Mouse (Mus musculus) CH12.LX (cell line): ENCODE data around the gene Olfr1287. TPM values are rescaled to one million over a fixed set of nuclear protein-coding genes. Genes with fewer than 3 reads are reported as not detected.

Experiments
- DNase-seq: peaks from one replicate; pipeline ENCODE4 v3.0.0-alpha.2; 2013; ENCODE audit errors: extremely low read depth
- H3K27ac ChIP-seq: 2 replicates; pipeline ENCODE4 v1.5.1; 2012; ENCODE audit warnings: low read depth, mild to moderate bottlenecking, control low read depth, moderate library complexity; ENCODE audit not compliant: insufficient read depth
- H3K27me3 ChIP-seq: replicated peaks from 2 replicates; pipeline ENCODE3; 2012; ENCODE audit warnings: inconsistent platforms
- H3K36me3 ChIP-seq, 2 experiments: replicated peaks in 1 of 2; 2 replicates each; pipeline versions ENCODE3 to v1.6.1; 2012; ENCODE audit warnings: inconsistent platforms in 1 of 2, low read length in 1 of 2, mild to moderate bottlenecking in 1 of 2, mixed read lengths in 1 of 2, moderate library complexity in 1 of 2; ENCODE audit not compliant: control insufficient read depth in 1 of 2, insufficient read depth in 1 of 2
- H3K4me1 ChIP-seq, 2 experiments: 2 replicates each; pipeline ENCODE4 v1.6.1; 2012; ENCODE audit warnings: inconsistent platforms in 1 of 2, moderate library complexity in 1 of 2; ENCODE audit not compliant: insufficient read depth in 2 of 2, control insufficient read depth in 1 of 2
- H3K4me2 ChIP-seq: 2 replicates; pipeline ENCODE4 v1.6.1; 2012; ENCODE audit warnings: low read depth, mild to moderate bottlenecking, control low read depth; ENCODE audit not compliant: poor library complexity, insufficient read depth, severe bottlenecking
- H3K4me3 ChIP-seq, 3 experiments: fragments of 150-350 bp in 1 of 3; sonication (generic) in 1 of 3; replicated peaks in 1 of 3; 2 replicates each; pipeline versions ENCODE3 to v1.5.1; 2011 to 2012; ENCODE audit warnings: low read depth in 2 of 3, low read length in 2 of 3, mild to moderate bottlenecking in 2 of 3, moderate library complexity in 2 of 3, control low read depth in 1 of 3, improper control_type of control experiment in 1 of 3, inconsistent platforms in 1 of 3, mixed read lengths in 1 of 3; ENCODE audit not compliant: poor library complexity in 1 of 3
- H3K79me2 ChIP-seq: replicated peaks from 2 replicates; pipeline ENCODE4 v1.6.1; 2012; ENCODE audit warnings: mild to moderate bottlenecking, moderate library complexity; ENCODE audit not compliant: control insufficient read depth, poor library complexity, insufficient read depth, severe bottlenecking; ENCODE audit errors: extremely low read depth
- H3K9ac ChIP-seq: 2 replicates; pipeline ENCODE4 v1.6.1; 2012; ENCODE audit warnings: low read depth, mild to moderate bottlenecking, control low read depth, moderate library complexity; ENCODE audit not compliant: insufficient read depth
- H3K9me3 ChIP-seq: replicated peaks from 2 replicates; pipeline ENCODE3; 2012; ENCODE audit warnings: low read length, inconsistent platforms, mixed read lengths
- CHD1 ChIP-seq: IDR thresholded peaks from 2 replicates; pipeline ENCODE4 v1.6.1; 2012; ENCODE audit warnings: low read depth, low read length, improper control_type of control experiment, inconsistent platforms
- CTCF ChIP-seq, 2 experiments: IDR thresholded peaks in 1 of 2; conservative IDR thresholded peaks in 1 of 2; 2 replicates each; pipeline ENCODE4 v1.5.1; 2011 to 2012; ENCODE audit warnings: low read depth in 2 of 2, low read length in 2 of 2, improper control_type of control experiment in 1 of 2, inconsistent platforms in 1 of 2, mild to moderate bottlenecking in 1 of 2, moderate library complexity in 1 of 2
- E2F4 ChIP-seq: IDR thresholded peaks from 2 replicates; pipeline ENCODE4 v1.6.1; 2011; ENCODE audit warnings: low read depth, low read length, improper control_type of control experiment; ENCODE audit not compliant: insufficient replicate concordance
- ELF1 ChIP-seq: IDR thresholded peaks from 2 replicates; pipeline ENCODE4 v1.6.1; 2014; ENCODE audit warnings: low read depth, mild to moderate bottlenecking, inconsistent platforms, low read length, improper control_type of control experiment
- GABPA ChIP-seq: IDR thresholded peaks from 2 replicates; pipeline ENCODE4 v1.6.1; 2012; ENCODE audit warnings: low read depth, low read length, improper control_type of control experiment, inconsistent platforms; ENCODE audit not compliant: insufficient replicate concordance
- HCFC1 ChIP-seq: IDR thresholded peaks from 2 replicates; pipeline ENCODE4 v1.6.1; 2012; ENCODE audit warnings: low read depth, mild to moderate bottlenecking, inconsistent platforms, low read length, improper control_type of control experiment
- IRF4 ChIP-seq: IDR thresholded peaks from 2 replicates; pipeline ENCODE4 v1.6.1; 2014; ENCODE audit warnings: low read depth, mild to moderate bottlenecking, inconsistent platforms, low read length, improper control_type of control experiment
- JUN ChIP-seq: IDR thresholded peaks from 2 replicates; pipeline ENCODE4 v1.6.1; 2011; ENCODE audit warnings: low read depth, mild to moderate bottlenecking, low read length, improper control_type of control experiment, moderate library complexity; ENCODE audit not compliant: insufficient read depth
- KAT2A ChIP-seq: IDR thresholded peaks from 2 replicates; pipeline ENCODE4 v1.6.1; 2012; ENCODE audit warnings: low read length, improper control_type of control experiment, inconsistent platforms; ENCODE audit not compliant: insufficient replicate concordance
- MAX ChIP-seq: IDR thresholded peaks from 2 replicates; pipeline ENCODE4 v1.6.1; 2011; ENCODE audit warnings: low read length, improper control_type of control experiment
- MAZ ChIP-seq: IDR thresholded peaks from 2 replicates; pipeline ENCODE4 v1.6.1; 2012; ENCODE audit warnings: low read depth, mild to moderate bottlenecking, inconsistent platforms, low read length, improper control_type of control experiment, moderate library complexity
- MXI1 ChIP-seq: IDR thresholded peaks from 2 replicates; pipeline ENCODE4 v1.6.1; 2011; ENCODE audit warnings: mild to moderate bottlenecking, low read depth, low read length, improper control_type of control experiment
- MYC ChIP-seq: IDR thresholded peaks from 2 replicates; pipeline ENCODE4 v1.6.1; 2011; ENCODE audit warnings: low read depth, mild to moderate bottlenecking, improper control_type of control experiment, low read length
- NELFE ChIP-seq: IDR thresholded peaks from 2 replicates; pipeline ENCODE4 v1.6.1; 2011; ENCODE audit warnings: low read depth, low read length, improper control_type of control experiment
- PAX5 ChIP-seq: IDR thresholded peaks from 2 replicates; pipeline ENCODE4 v1.6.1; 2012; ENCODE audit warnings: low read length, inconsistent platforms, mixed read lengths
- POLR2AphosphoS2 ChIP-seq: IDR thresholded peaks from 2 replicates; pipeline ENCODE4 v1.6.1; 2011; ENCODE audit warnings: low read depth, low read length, improper control_type of control experiment
- RAD21 ChIP-seq: IDR thresholded peaks from 2 replicates; pipeline ENCODE4 v1.6.1; 2011; ENCODE audit warnings: low read depth, mild to moderate bottlenecking, low read length, improper control_type of control experiment, moderate library complexity
- TCF12 ChIP-seq: IDR thresholded peaks from 2 replicates; pipeline ENCODE4 v1.6.1; 2014; ENCODE audit warnings: low read depth, mild to moderate bottlenecking, inconsistent platforms, low read length, improper control_type of control experiment
- UBTF ChIP-seq: IDR thresholded peaks from 2 replicates; pipeline ENCODE4 v1.6.1; 2012; ENCODE audit warnings: low read depth, mild to moderate bottlenecking, inconsistent platforms, low read length, improper control_type of control experiment, moderate library complexity
- USF1 ChIP-seq: IDR thresholded peaks from 2 replicates; pipeline ENCODE4 v1.6.1; 2014; ENCODE audit warnings: low read depth, mild to moderate bottlenecking, inconsistent platforms, low read length, improper control_type of control experiment
- ZC3H11A ChIP-seq: IDR thresholded peaks from 2 replicates; pipeline ENCODE4 v1.6.1; 2012; ENCODE audit warnings: low read depth, mild to moderate bottlenecking, inconsistent platforms, low read length, improper control_type of control experiment
- ZMIZ1 ChIP-seq: IDR thresholded peaks from 2 replicates; pipeline ENCODE4 v1.6.1; 2012; ENCODE audit warnings: low read depth, mild to moderate bottlenecking, inconsistent platforms, low read length, improper control_type of control experiment
- ZNF384 ChIP-seq: IDR thresholded peaks from 2 replicates; pipeline ENCODE4 v1.6.1; 2012; ENCODE audit warnings: low read depth, low read length, improper control_type of control experiment, inconsistent platforms
- dilution Hi-C: fragments of 300-500 bp; cut with MboI; formaldehyde crosslinking; loops from 2 replicates; pipeline ENCODE4 v1.14.3; 2020; ENCODE audit warnings: low sequenced_read_pairs; ENCODE audit not compliant: extremely low pct_unique_long_range_greater_than_20kb, extremely low pct_ligation_motif_present
- in situ Hi-C: fragments of 300-500 bp; cut with MboI; formaldehyde crosslinking; loops from 3 replicates; pipeline ENCODE4 v1.14.3; 2019; ENCODE audit warnings: low sequenced_read_pairs, low pct_ligation_motif_present, low pct_unique_long_range_greater_than_20kb, mixed read lengths
- polyA plus RNA-seq: library from polyadenylated mRNA; unstranded; fragments of >175 nt; gene quantifications from 2 replicates; pipeline ENCODE4 v1.2.1, GENCODE M21; 2012; ENCODE audit warnings: low read depth; ENCODE audit not compliant: insufficient read length
- total RNA-seq, 2 experiments: library from RNA; depleted of rRNA; stranded (reverse); fragments of 300-350 nt in 1 of 2; fragments of >200 nt in 1 of 2; gene quantifications; 2 replicates each; pipeline ENCODE4 v1.2.3; 2012 to 2014

Olfr1287 gene
- total and polyA plus RNA-seq, 3 experiments: not detected

GRCm38 (mm10) chr2:111493729-111494128 lies 44.8 kb downstream of the Olfr1287 start, which contains the start of gene Olfr1290:
Gene Olfr1290, minus strand, starts transcription at chr2:111493829.
- H3K36me3 ChIP-seq: no peaks in the 10 kb centered on the region
- H3K27ac ChIP-seq: no peak within 1 kb of the TSS
- in situ Hi-C loops: no loop called here
- peaks cover 9% of the 10 kb centered on the region for H3K9me3 ChIP-seq
- DNase-seq: no peak
- H3K4me2 ChIP-seq: no peak within 1 kb of the TSS
- TF ChIP-seq E2F4 (no peak), IRF4 (no peak), ZC3H11A (no peak), MYC (no peak), RAD21 (no peak), ZMIZ1 (no peak), JUN (no peak), POLR2AphosphoS2 (no peak), USF1 (no peak), PAX5 (no peak), MXI1 (no peak), MAX (no peak), ELF1 (no peak), HCFC1 (no peak), MAZ (no peak)
- no peaks in the 10 kb centered on the region for H3K79me2 ChIP-seq
- no peaks in the 10 kb centered on the region for H3K27me3 ChIP-seq
- no peaks in the 10 kb centered on the region for H3K4me1 ChIP-seq
- H3K9ac ChIP-seq: no peak within 1 kb of the TSS
- dilution Hi-C loops: no loop called here
- no peak within 1 kb of the TSS for H3K4me3 ChIP-seq

DNA sequence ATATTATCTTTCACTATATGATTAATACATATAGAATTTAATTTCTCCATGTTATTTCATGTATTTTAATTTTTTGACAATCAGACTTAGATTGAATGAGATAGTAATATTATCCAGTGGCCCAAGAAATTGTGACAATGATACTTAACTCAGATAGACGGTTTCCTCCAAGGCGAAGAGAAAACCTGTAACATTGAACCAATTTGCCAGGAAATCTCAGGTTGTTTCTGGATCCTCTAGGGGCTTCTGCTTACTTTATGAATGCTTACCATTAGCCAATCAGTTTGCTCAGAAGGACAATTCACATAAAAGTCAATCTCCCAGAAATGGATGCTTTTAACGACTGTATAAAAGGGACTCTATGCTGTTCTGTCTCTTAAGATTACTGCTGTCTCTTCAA lies 47.9 kb downstream of the Olfr1287 start, which contains the start of gene Olfr1291-ps1:
Gene Olfr1291-ps1, plus strand, starts transcription at position 301 of the 400 bp plus-strand sequence.
- TF ChIP-seq NELFE (no peak), TCF12 (no peak), UBTF (no peak), KAT2A (no peak), E2F4 (no peak), ZNF384 (no peak), MAX (no peak), GABPA (no peak), CTCF (conservative IDR thresholded peaks at IDR 0.05 in 1 of 2, IDR thresholded peaks at IDR 0.05 in 1 of 2; ENCODE audit: low read depth in 2 of 2, low read length in 2 of 2) (no peak), CHD1 (no peak)
- no peaks in the 10 kb centered on the region for H3K27me3 ChIP-seq
- in situ Hi-C loops (no loop called here), dilution Hi-C loops (no loop called here)
- H3K4me1 ChIP-seq: no peaks in the 10 kb centered on the region
- no peak within 1 kb of the TSS for H3K9ac ChIP-seq
- no peaks in the 10 kb centered on the region for H3K36me3 ChIP-seq
- H3K79me2 ChIP-seq: no peaks in the 10 kb centered on the region
- DNase-seq: no peak
- no peak within 1 kb of the TSS for H3K4me3 ChIP-seq
- H3K9me3 ChIP-seq: peaks cover 9% of the 10 kb centered on the region
- no peak within 1 kb of the TSS for H3K4me2 ChIP-seq
- no peak within 1 kb of the TSS for H3K27ac ChIP-seq

Other genes with a start within 250 kb of the Olfr1287 start
Only the 20 nearest of the 22 such genes appear.
- gene Olfr1276, start 194.6 kb upstream of the Olfr1287 start, total RNA-seq (2012; rRNA removed): not detected in 2 replicates
- gene Olfr1276, start 194.6 kb upstream of the Olfr1287 start, total RNA-seq (2014; rRNA removed): not detected in 2 replicates
- gene Olfr1276, start 194.6 kb upstream of the Olfr1287 start, polyA plus RNA-seq: not detected in 2 replicates
- not detected in 2 replicates for gene Olfr1277, start 175.0 kb upstream of the Olfr1287 start, total RNA-seq (2012; rRNA removed)
- gene Olfr1277, start 175.0 kb upstream of the Olfr1287 start, total RNA-seq (2014; rRNA removed): not detected in 2 replicates
- gene Olfr1277, start 175.0 kb upstream of the Olfr1287 start, polyA plus RNA-seq: not detected in 2 replicates
- gene Olfr1278, start 159.0 kb upstream of the Olfr1287 start, total RNA-seq (2012; rRNA removed): not detected in 2 replicates
- gene Olfr1278, start 159.0 kb upstream of the Olfr1287 start, total RNA-seq (2014; rRNA removed): not detected in 2 replicates
- gene Olfr1278, start 159.0 kb upstream of the Olfr1287 start, polyA plus RNA-seq: not detected in 2 replicates
- gene Olfr1279, start 148.5 kb upstream of the Olfr1287 start, total RNA-seq (2012; rRNA removed): not detected in 2 replicates
- not detected in 2 replicates for gene Olfr1279, start 148.5 kb upstream of the Olfr1287 start, total RNA-seq (2014; rRNA removed)
- gene Olfr1279, start 148.5 kb upstream of the Olfr1287 start, polyA plus RNA-seq: not detected in 2 replicates
- not detected in 2 replicates for gene Olfr1280, start 135.1 kb upstream of the Olfr1287 start, total RNA-seq (2012; rRNA removed)
- gene Olfr1280, start 135.1 kb upstream of the Olfr1287 start, total RNA-seq (2014; rRNA removed): not detected in 2 replicates
- not detected in 2 replicates for gene Olfr1280, start 135.1 kb upstream of the Olfr1287 start, polyA plus RNA-seq
- not detected in 2 replicates for gene Olfr1281, start 122.6 kb upstream of the Olfr1287 start, total RNA-seq (2012; rRNA removed)
- not detected in 2 replicates for gene Olfr1281, start 122.6 kb upstream of the Olfr1287 start, total RNA-seq (2014; rRNA removed)
- not detected in 2 replicates for gene Olfr1281, start 122.6 kb upstream of the Olfr1287 start, polyA plus RNA-seq
- not detected in 2 replicates for gene Olfr1282, start 113.1 kb upstream of the Olfr1287 start, total RNA-seq (2012; rRNA removed)
- gene Olfr1282, start 113.1 kb upstream of the Olfr1287 start, total RNA-seq (2014; rRNA removed): not detected in 2 replicates
- gene Olfr1282, start 113.1 kb upstream of the Olfr1287 start, polyA plus RNA-seq: not detected in 2 replicates
- not detected in 2 replicates for gene Olfr1283, start 82.4 kb upstream of the Olfr1287 start, total RNA-seq (2012; rRNA removed)
- gene Olfr1283, start 82.4 kb upstream of the Olfr1287 start, total RNA-seq (2014; rRNA removed): not detected in 2 replicates
- gene Olfr1283, start 82.4 kb upstream of the Olfr1287 start, polyA plus RNA-seq: not detected in 2 replicates
- not detected in 2 replicates for gene Olfr1284, start 73.6 kb upstream of the Olfr1287 start, total RNA-seq (2012; rRNA removed)
- not detected in 2 replicates for gene Olfr1284, start 73.6 kb upstream of the Olfr1287 start, total RNA-seq (2014; rRNA removed)
- not detected in 2 replicates for gene Olfr1284, start 73.6 kb upstream of the Olfr1287 start, polyA plus RNA-seq
- not detected in 2 replicates for gene Olfr1286, start 26.0 kb upstream of the Olfr1287 start, total RNA-seq (2012; rRNA removed)
- not detected in 2 replicates for gene Olfr1286, start 26.0 kb upstream of the Olfr1287 start, total RNA-seq (2014; rRNA removed)
- not detected in 2 replicates for gene Olfr1286, start 26.0 kb upstream of the Olfr1287 start, polyA plus RNA-seq
- gene Olfr1288, start 25.0 kb downstream of the Olfr1287 start, total RNA-seq (2012; rRNA removed): not detected in 2 replicates
- gene Olfr1288, start 25.0 kb downstream of the Olfr1287 start, total RNA-seq (2014; rRNA removed): not detected in 2 replicates
- not detected in 2 replicates for gene Olfr1288, start 25.0 kb downstream of the Olfr1287 start, polyA plus RNA-seq
- gene Olfr1289, start 31.7 kb downstream of the Olfr1287 start, total RNA-seq (2012; rRNA removed): not detected in 2 replicates
- not detected in 2 replicates for gene Olfr1289, start 31.7 kb downstream of the Olfr1287 start, total RNA-seq (2014; rRNA removed)
- not detected in 2 replicates for gene Olfr1289, start 31.7 kb downstream of the Olfr1287 start, polyA plus RNA-seq
- not detected in 2 replicates for gene Olfr1290, start 44.7 kb downstream of the Olfr1287 start, total RNA-seq (2012; rRNA removed)
- not detected in 2 replicates for gene Olfr1290, start 44.7 kb downstream of the Olfr1287 start, total RNA-seq (2014; rRNA removed)
- gene Olfr1290, start 44.7 kb downstream of the Olfr1287 start, polyA plus RNA-seq: not detected in 2 replicates
- gene Olfr1291-ps1, start 48.0 kb downstream of the Olfr1287 start, total RNA-seq (2012; rRNA removed): not detected in 2 replicates
- not detected in 2 replicates for gene Olfr1291-ps1, start 48.0 kb downstream of the Olfr1287 start, total RNA-seq (2014; rRNA removed)
- not detected in 2 replicates for gene Olfr1291-ps1, start 48.0 kb downstream of the Olfr1287 start, polyA plus RNA-seq
- not detected in 2 replicates for gene Olfr1293-ps, start 76.1 kb downstream of the Olfr1287 start, total RNA-seq (2012; rRNA removed)
- gene Olfr1293-ps, start 76.1 kb downstream of the Olfr1287 start, total RNA-seq (2014; rRNA removed): not detected in 2 replicates
- 0.10 TPM in 1 of 2 replicates, not detected in the other for gene Olfr1293-ps, start 76.1 kb downstream of the Olfr1287 start, polyA plus RNA-seq
- not detected in 2 replicates for gene Olfr1294, start 91.1 kb downstream of the Olfr1287 start, total RNA-seq (2012; rRNA removed)
- not detected in 2 replicates for gene Olfr1294, start 91.1 kb downstream of the Olfr1287 start, total RNA-seq (2014; rRNA removed)
- not detected in 2 replicates for gene Olfr1294, start 91.1 kb downstream of the Olfr1287 start, polyA plus RNA-seq
- gene Olfr1295, start 120.5 kb downstream of the Olfr1287 start, total RNA-seq (2012; rRNA removed): not detected in 2 replicates
- gene Olfr1295, start 120.5 kb downstream of the Olfr1287 start, total RNA-seq (2014; rRNA removed): not detected in 2 replicates
- gene Olfr1295, start 120.5 kb downstream of the Olfr1287 start, polyA plus RNA-seq: not detected in 2 replicates
- not detected in 2 replicates for gene Olfr1297, start 177.4 kb downstream of the Olfr1287 start, total RNA-seq (2012; rRNA removed)
- not detected in 2 replicates for gene Olfr1297, start 177.4 kb downstream of the Olfr1287 start, total RNA-seq (2014; rRNA removed)
- gene Olfr1297, start 177.4 kb downstream of the Olfr1287 start, polyA plus RNA-seq: not detected in 2 replicates
- not detected in 2 replicates for gene Olfr1298, start 200.1 kb downstream of the Olfr1287 start, total RNA-seq (2012; rRNA removed)
- gene Olfr1298, start 200.1 kb downstream of the Olfr1287 start, total RNA-seq (2014; rRNA removed): not detected in 2 replicates
- not detected in 2 replicates for gene Olfr1298, start 200.1 kb downstream of the Olfr1287 start, polyA plus RNA-seq
- not detected in 2 replicates for gene Olfr1299, start 212.3 kb downstream of the Olfr1287 start, total RNA-seq (2012; rRNA removed)
- gene Olfr1299, start 212.3 kb downstream of the Olfr1287 start, total RNA-seq (2014; rRNA removed): not detected in 2 replicates
- not detected in 2 replicates for gene Olfr1299, start 212.3 kb downstream of the Olfr1287 start, polyA plus RNA-seq